Mouse (Mus musculus) macrophage (primary cell): ENCODE data around the gene Lins1. TPM values are rescaled to one million over a fixed set of nuclear protein-coding genes. Genes with fewer than 3 reads are reported as not detected.
A peak's percentile ranks its signal among the peaks of the same experiment; 100 is the strongest.

ENCODE experiments used
- H3K27ac ChIP-seq: fragments of 350-480 bp; formaldehyde crosslinking; 2 replicates; pipeline ENCODE4 v1.9.0; 2021
- H3K36me3 ChIP-seq: fragments of 350-480 bp; formaldehyde crosslinking; 2 replicates; pipeline ENCODE4 v1.9.0; 2021; ENCODE audit errors: inconsistent target
- H3K4me3 ChIP-seq: fragments of 350-480 bp; formaldehyde crosslinking; 2 replicates; pipeline ENCODE4 v1.9.0; 2021; ENCODE audit errors: inconsistent target
- H3K79me2 ChIP-seq: fragments of 350-480 bp; formaldehyde crosslinking; 2 replicates; pipeline ENCODE4 v1.9.0; 2021; ENCODE audit errors: inconsistent target
- WGBS: methylation state at CpG from one replicate; pipeline ENCODE4 v1.1.7; 2026; ENCODE audit warnings: inconsistent platforms; ENCODE audit not compliant: missing documents; 5-methylcytosine and 5-hydroxymethylcytosine counted together
- polyA plus RNA-seq: library from polyadenylated mRNA; stranded (reverse); fragments of 250-400 nt; gene quantifications from 3 replicates; pipeline ENCODE4 v1.2.4, GENCODE M21; 2018; ENCODE audit warnings: inconsistent platforms
- total RNA-seq, 78 experiments: library from RNA; depleted of rRNA; stranded (reverse); fragments of 250-400 nt; gene quantifications; 1 replicate in 9 of 78; 2 replicates in 24 of 78; 3 replicates in 43 of 78; 4 replicates in 2 of 78; pipeline ENCODE4 v1.2.4; 2018; ENCODE audit warnings: inconsistent platforms in 56 of 78

Gene Lins1
- 10 to 100 TPM in 5 of 26 experiments, 1 to 10 TPM in 20, under 1 TPM in 1; 0.69 to 14.3 (median 6.8) TPM for total RNA-seq (2018; cell fraction: chromatin; rRNA removed)
- 1 to 10 TPM; 2.1 to 6.2 (median 3.9) TPM for total RNA-seq (2018; cell fraction: cytosol; rRNA removed)
- total RNA-seq (2018; cell fraction: nucleus; rRNA removed), result 10 to 100 TPM in 6 of 26 experiments, 1 to 10 TPM in 20; 1.8 to 15.3 (median 7.2) TPM
- polyA plus RNA-seq, result 3.4 to 5.5 TPM (median 3.5 TPM) in 3 replicates

DNA sequence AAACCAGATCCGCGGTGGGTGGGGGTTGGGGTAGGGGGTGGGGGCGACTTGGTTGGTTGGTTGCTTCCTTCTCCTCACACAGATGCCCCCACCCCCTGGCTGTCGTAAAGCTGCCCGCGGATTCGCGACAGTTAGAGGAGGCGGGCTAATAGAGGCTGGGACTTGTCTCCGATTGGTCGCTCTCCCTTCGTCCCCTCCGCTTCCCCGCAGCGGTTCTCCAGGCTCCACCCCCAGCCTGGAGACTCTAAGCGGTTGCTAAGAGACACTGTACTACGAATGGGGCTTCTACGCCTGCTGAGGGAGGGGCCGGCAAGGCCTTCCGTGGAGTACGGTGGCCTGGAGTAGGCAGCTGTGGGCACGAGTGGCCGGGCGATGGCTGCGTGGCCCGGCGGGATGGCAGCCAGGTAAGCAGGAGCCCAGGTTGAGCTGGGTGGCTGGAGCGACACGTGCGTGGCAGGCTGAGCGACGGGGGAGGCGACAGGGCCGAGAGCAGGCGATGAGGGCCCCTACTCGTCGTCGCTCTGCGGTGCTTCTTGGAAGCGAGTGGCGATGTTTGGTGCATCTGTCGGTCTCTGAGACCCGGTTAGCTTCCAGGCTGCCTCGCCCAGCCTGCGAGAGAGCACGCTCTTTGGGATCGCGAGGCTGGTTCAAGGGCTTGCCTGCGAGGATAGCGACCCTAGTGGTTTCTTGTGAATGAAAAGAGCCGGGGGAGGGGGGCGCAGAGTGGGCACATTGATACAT is at the start of gene Lins1:
Gene Lins1, plus strand, starts transcription at position 270 of the 741 bp plus-strand sequence.
- peak within 1 kb of the TSS; percentile 27 for H3K27ac ChIP-seq
- WGBS, result under 1% methylated on average over 48 of the region's 52 CpGs
- H3K4me3 ChIP-seq, result peak within 1 kb of the TSS; percentile 79
- peaks cover 7% of the 10 kb centered on the region; the same call in 1 of the 2 replicates for H3K79me2 ChIP-seq
- no peaks in the 10 kb centered on the region; the same call in 1 of the 2 replicates for H3K36me3 ChIP-seq

GRCm38 (mm10) chr7:66645736-66646135 is 44.0 kb upstream of the Lins1 start:
- Histone ChIP-seq H3K79me2 (no peaks in the 10 kb centered on the region), H3K36me3 (no peaks in the 10 kb centered on the region), H3K27ac (no peak overlapping the region), H3K4me3 (no peak overlapping the region)
- WGBS, result 100% methylated on average over 2 of the region's 2 CpGs

DNA sequence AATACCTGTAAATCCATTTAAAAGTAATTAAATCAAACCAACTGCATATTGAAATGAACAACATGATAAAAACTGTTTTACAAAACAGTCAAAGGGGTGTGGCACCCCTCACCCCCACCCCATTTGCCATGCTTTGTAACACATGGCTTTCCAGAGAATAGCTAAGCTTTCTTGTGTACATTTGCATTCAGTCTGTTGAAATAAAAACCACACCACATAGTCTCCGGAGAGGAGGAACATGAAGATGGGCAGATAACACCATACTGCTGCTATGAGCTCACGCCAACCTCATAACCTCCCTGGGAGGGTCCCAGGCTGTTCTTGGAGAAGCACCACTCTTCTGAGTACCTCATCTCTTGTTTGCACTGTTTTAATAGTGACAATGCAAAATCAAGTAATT is 40.5 kb upstream of the Lins1 start:
- no peaks in the 10 kb centered on the region for H3K36me3 ChIP-seq
- no peak overlapping the region for H3K4me3 ChIP-seq
- H3K27ac ChIP-seq, result no peak overlapping the region
- H3K79me2 ChIP-seq, result no peaks in the 10 kb centered on the region
- 40% methylated on average over 1 of the region's 2 CpGs for WGBS

- no peak overlapping the region for H3K4me3 ChIP-seq
- H3K79me2 ChIP-seq, result no peaks in the 10 kb centered on the region
- 98% methylated on average over 5 of the region's 5 CpGs for WGBS
- no peak overlapping the region for H3K27ac ChIP-seq
- H3K36me3 ChIP-seq, result peaks cover 3% of the 10 kb centered on the region; the same call in 1 of the 2 replicates
These were observed 38.8 kb upstream of the Lins1 start for GRCm38 (mm10) chr7:66650883-66651282.

GRCm38 (mm10) chr7:66652216-66652615 is 37.5 kb upstream of the Lins1 start:
- Histone ChIP-seq H3K79me2 (no peaks in the 10 kb centered on the region), H3K36me3 (peaks cover 5% of the 10 kb centered on the region; the same call in 1 of the 2 replicates), H3K4me3 (no peak overlapping the region), H3K27ac (no peak overlapping the region)
- WGBS, result 79% methylated on average over 4 of the region's 4 CpGs

- H3K4me3 ChIP-seq, result no peak overlapping the region
- no peak overlapping the region for H3K27ac ChIP-seq
- peaks cover 11% of the 10 kb centered on the region for H3K36me3 ChIP-seq
- no peaks in the 10 kb centered on the region for H3K79me2 ChIP-seq
- WGBS, result 96% methylated on average over 9 of the region's 9 CpGs
These were observed 36.1 kb upstream of the Lins1 start for GRCm38 (mm10) chr7:66653596-66653995.

DNA sequence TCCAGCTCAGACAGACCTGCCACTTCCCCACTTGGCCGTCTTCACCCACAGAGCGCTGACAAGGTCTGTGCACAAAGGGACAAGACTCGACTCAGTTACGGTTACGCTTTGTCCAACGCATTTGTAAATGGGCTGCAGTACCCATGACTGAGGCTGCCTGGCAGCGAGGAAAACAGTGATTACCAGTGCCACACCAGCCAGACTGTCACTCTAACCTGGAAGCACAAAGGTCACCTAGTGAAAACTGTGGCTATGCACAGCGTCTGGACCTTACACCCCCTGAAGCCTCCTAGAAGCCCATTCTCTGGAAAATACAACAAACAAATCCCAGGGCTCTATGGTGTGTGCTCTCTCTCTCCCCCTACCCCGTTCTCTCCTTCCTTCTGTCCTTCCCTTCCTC is 34.2 kb upstream of the Lins1 start:
- WGBS, result 90% methylated on average over 9 of the region's 9 CpGs
- H3K27ac ChIP-seq, result no peak overlapping the region
- no peak overlapping the region for H3K4me3 ChIP-seq
- H3K79me2 ChIP-seq, result no peaks in the 10 kb centered on the region
- H3K36me3 ChIP-seq, result peaks cover 21% of the 10 kb centered on the region

- no peaks in the 10 kb centered on the region for H3K79me2 ChIP-seq
- no peak overlapping the region for H3K27ac ChIP-seq
- H3K36me3 ChIP-seq, result peaks cover 21% of the 10 kb centered on the region
- no peak overlapping the region for H3K4me3 ChIP-seq
- WGBS, result 88% methylated on average over 7 of the region's 7 CpGs
These were observed 29.4 kb upstream of the Lins1 start for GRCm38 (mm10) chr7:66660291-66660690.

DNA sequence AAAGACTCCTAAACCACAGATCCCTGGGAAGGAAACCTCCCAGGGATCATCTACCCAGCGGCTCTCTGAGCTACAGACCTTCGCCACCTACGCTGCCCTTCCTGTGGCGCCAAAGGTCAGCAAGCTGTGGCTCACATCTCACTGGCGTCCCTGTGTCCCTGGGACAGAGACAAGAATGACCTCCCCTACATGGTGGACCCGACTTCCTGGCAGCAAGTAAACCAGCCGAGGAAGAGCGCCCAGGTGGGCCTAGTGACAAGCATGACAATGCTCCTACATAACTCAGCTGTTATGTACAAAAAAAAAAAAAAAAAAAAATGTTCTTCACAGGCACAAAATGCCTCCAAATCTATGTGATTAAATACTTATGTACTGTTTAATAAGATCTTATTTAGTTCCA is 28.7 kb upstream of the Lins1 start:
- H3K27ac ChIP-seq, result no peak overlapping the region
- no peak overlapping the region for H3K4me3 ChIP-seq
- H3K79me2 ChIP-seq, result no peaks in the 10 kb centered on the region
- 92% methylated on average over 8 of the region's 8 CpGs for WGBS
- H3K36me3 ChIP-seq, result peaks cover 18% of the 10 kb centered on the region

GRCm38 (mm10) chr7:66661572-66661971 is 28.1 kb upstream of the Lins1 start:
- Histone ChIP-seq H3K4me3 (no peak overlapping the region; the same call in 1 of the 2 replicates), H3K79me2 (no peaks in the 10 kb centered on the region), H3K27ac (no peak overlapping the region), H3K36me3 (peaks cover 18% of the 10 kb centered on the region)
- 18% methylated on average over 8 of the region's 8 CpGs for whole genome bisulfite sequencing

- no peak overlapping the region for H3K4me3 ChIP-seq
- peaks cover 10% of the 10 kb centered on the region for H3K36me3 ChIP-seq
- no peak overlapping the region for H3K27ac ChIP-seq
- WGBS, result 87% methylated on average over 3 of the region's 3 CpGs
- H3K79me2 ChIP-seq, result no peaks in the 10 kb centered on the region
These were observed 26.1 kb upstream of the Lins1 start for GRCm38 (mm10) chr7:66663548-66663947.

GRCm38 (mm10) chr7:66667064-66667463 is 22.6 kb upstream of the Lins1 start:
- H3K4me3 ChIP-seq, result no peak overlapping the region
- H3K79me2 ChIP-seq, result no peaks in the 10 kb centered on the region
- H3K27ac ChIP-seq, result no peak overlapping the region
- H3K36me3 ChIP-seq, result peaks cover 13% of the 10 kb centered on the region; the same call in 1 of the 2 replicates

DNA sequence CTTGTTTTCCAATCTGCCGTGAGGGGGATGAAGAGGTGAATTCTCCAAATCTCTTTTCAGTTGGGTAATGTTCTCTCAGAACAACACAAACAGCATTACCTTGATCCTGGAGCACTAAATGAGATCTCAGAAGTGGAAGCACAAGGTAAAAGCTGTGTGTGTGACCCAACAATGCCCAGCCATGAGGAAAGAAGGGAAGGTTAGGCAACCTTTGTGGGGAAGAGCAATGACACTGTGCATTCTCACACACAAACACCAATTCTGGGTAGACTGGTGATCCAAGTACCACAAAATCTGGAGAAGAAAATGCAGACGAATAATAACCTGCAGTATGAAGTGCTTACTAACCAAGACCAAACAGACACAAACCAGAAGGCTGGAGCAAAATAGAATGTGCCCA is 13.9 kb upstream of the Lins1 start:
- Histone ChIP-seq H3K27ac (no peak overlapping the region), H3K36me3 (peaks cover 73% of the 10 kb centered on the region), H3K4me3 (no peak overlapping the region), H3K79me2 (no peaks in the 10 kb centered on the region)
- 96% methylated on average over 2 of the region's 2 CpGs for WGBS

GRCm38 (mm10) chr7:66682119-66682863 is 7.4 kb upstream of the Lins1 start:
- Histone ChIP-seq H3K4me3 (no peak overlapping the region), H3K79me2 (no peaks in the 10 kb centered on the region), H3K27ac (no peak overlapping the region), H3K36me3 (peaks cover 52% of the 10 kb centered on the region)
- WGBS, result 94% methylated on average over 5 of the region's 5 CpGs

DNA sequence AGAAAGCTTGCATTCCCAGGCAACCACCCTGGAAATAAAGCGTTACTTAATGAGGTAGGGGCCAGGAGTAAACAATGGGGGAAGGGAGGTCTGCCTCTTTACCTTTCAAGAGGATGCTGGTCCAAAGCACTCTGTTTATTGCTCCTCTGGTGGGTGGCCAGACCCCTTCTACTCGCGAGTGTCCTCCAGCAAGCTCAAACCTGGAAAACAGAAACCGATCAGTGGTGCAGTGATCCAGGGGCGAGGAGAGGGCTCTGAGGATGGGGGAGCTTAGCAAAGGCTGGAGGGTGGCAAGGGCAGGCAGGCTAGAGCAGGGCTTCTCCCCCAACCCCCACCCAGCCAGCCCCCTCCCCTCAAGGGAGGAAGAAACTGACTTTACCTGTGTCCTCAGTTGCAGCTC is 968 bp upstream of the Lins1 start:
- 10% methylated on average over 5 of the region's 5 CpGs for WGBS
- H3K4me3 ChIP-seq, result peak overlapping the region; percentile 79
- H3K36me3 ChIP-seq, result no peaks in the 10 kb centered on the region; the same call in 1 of the 2 replicates
- H3K79me2 ChIP-seq, result peaks cover 7% of the 10 kb centered on the region; the same call in 1 of the 2 replicates
- H3K27ac ChIP-seq, result no peak overlapping the region
